In the genomic region with DNA sequence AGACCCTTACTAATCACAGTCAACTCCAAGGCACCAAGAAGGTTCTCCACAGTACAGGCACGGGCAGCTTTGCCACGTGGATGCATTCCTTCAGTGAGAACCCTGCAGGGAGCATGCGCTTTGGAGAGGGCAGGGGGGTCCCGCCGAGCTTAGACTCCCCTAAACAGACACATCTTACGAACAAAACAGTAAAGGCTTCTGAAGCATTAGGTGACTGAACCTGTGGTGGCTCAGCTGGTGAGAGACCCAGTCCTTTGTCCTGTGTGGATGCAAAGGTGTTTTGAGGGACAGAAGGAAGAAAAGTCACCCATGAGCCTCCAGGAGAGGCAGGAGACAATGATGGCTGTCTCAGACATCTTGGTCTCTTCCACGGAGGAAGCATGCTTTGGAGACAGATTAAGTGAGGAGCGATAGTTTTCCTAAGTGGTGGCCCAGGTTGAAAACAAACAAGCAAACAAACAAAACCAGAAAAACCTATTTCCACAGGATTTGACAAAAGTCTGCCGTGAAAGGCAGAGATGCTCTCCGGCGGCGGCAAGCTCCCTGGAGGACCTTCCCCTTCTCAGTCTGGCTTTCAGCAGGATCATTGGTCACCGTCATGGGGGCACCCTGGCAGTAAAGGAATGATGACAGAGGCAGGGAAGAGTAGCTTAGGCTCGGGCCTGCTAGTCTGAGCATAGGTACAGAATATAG, we compare ENCODE assay signal across 9 mouse cellular contexts.
DNase-seq lines count a peak whose midpoint lies in the region; ATAC-seq and TF ChIP-seq lines count a peak whose summit lies in the region.
"Had no signal": no experiment of that assay in that cellular context is flagged by ENCODE, and none has a peak within 500 bp of the region (broad histone marks: within the 10 kb centered on the region; RNA-seq: fewer than 3 reads in every experiment).

No protein-coding gene starts in this region.

- peak overlapping the region; percentile 18; the same call in 1 of the 2 replicates for H3K4me2 ChIP-seq in forebrain, embryonic 11.5 days (ENCODE audit: low read depth, low read length, severe bottlenecking)
- no peak overlapping the region for H3K4me2 ChIP-seq in forebrain, embryonic 16.5 days (ENCODE audit: low read length)
- H3K4me2 ChIP-seq in midbrain, postnatal 0 days (ENCODE audit: low read depth, low read length, poor library complexity, severe bottlenecking), result no peak overlapping the region
- peak overlapping the region; percentile 8; the same call in 1 of the 2 replicates for H3K4me2 ChIP-seq in limb, embryonic 15.5 days

- H3K9me3 ChIP-seq in forebrain, embryonic 11.5 days (ENCODE audit: control insufficient read depth, low read length), result no peaks in the 10 kb centered on the region
- no peaks in the 10 kb centered on the region for H3K9me3 ChIP-seq in forebrain, embryonic 16.5 days (ENCODE audit: control insufficient read depth, low read length)
- no peaks in the 10 kb centered on the region for H3K9me3 ChIP-seq in midbrain, embryonic 10.5 days (replicated peaks)
- no peaks in the 10 kb centered on the region for H3K9me3 ChIP-seq in midbrain, postnatal 0 days (ENCODE audit: low read length)
- no peaks in the 10 kb centered on the region for H3K9me3 ChIP-seq in limb, embryonic 15.5 days

- peak; percentile 61 for DNase-seq in forebrain, embryonic 11.5 days (ENCODE audit: low spot score)
- peak; percentile 40 for DNase-seq in midbrain, embryonic 10.5 days (ENCODE audit: low spot score)
- DNase-seq in midbrain, postnatal 0 days (ENCODE audit: low spot score), result no peak
- no peak for DNase-seq in cerebellum, adult 9-10 months
- no peak for DNase-seq in adipocyte (ENCODE audit: low spot score)
- no peak for DNase-seq in gastrocnemius, postnatal 10 days
- DNase-seq: thymus, adult 18-20 months had no signal

- TF ChIP-seq CTCF in midbrain, postnatal 0 days (IDR thresholded peaks at IDR 0.05), result no peak

- 7% methylated on average over 14 of the region's 14 CpGs for WGBS in forebrain, embryonic 11.5 days
- 16% methylated on average over 14 of the region's 14 CpGs for WGBS in forebrain, embryonic 16.5 days
- 10% methylated on average over 14 of the region's 14 CpGs for WGBS in midbrain, embryonic 10.5 days
- 15% methylated on average over 14 of the region's 14 CpGs for WGBS in midbrain, postnatal 0 days
- WGBS in limb, embryonic 15.5 days, result 20% methylated on average over 14 of the region's 14 CpGs

- peak overlapping the region; percentile 54 for H3K27ac ChIP-seq in forebrain, embryonic 11.5 days (ENCODE audit: low read depth, low read length)
- H3K27ac ChIP-seq in forebrain, embryonic 16.5 days (ENCODE audit: low read length), result no peak overlapping the region
- H3K27ac ChIP-seq in midbrain, embryonic 10.5 days (replicated peaks), result peak overlapping the region; percentile 90
- no peak overlapping the region for H3K27ac ChIP-seq in midbrain, postnatal 0 days (ENCODE audit: low read depth, low read length)
- H3K27ac ChIP-seq in limb, embryonic 15.5 days, result peak overlapping the region; percentile 75

- H3K4me1 ChIP-seq in forebrain, embryonic 11.5 days (replicated peaks; ENCODE audit: control insufficient read depth, insufficient read depth, low read length), result peaks cover 23% of the 10 kb centered on the region
- peaks cover 18% of the 10 kb centered on the region for H3K4me1 ChIP-seq in forebrain, embryonic 16.5 days (replicated peaks; ENCODE audit: control insufficient read depth, insufficient read depth, low read length)
- H3K4me1 ChIP-seq in midbrain, embryonic 10.5 days, result peaks cover 61% of the 10 kb centered on the region
- peaks cover 13% of the 10 kb centered on the region; the same call in 1 of the 2 replicates for H3K4me1 ChIP-seq in midbrain, postnatal 0 days (ENCODE audit: insufficient read depth, low read length)
- H3K4me1 ChIP-seq in limb, embryonic 15.5 days, result peaks cover 48% of the 10 kb centered on the region

- H3K4me3 ChIP-seq in forebrain, embryonic 11.5 days (ENCODE audit: low read depth, low read length), result no peak overlapping the region
- H3K4me3 ChIP-seq in forebrain, embryonic 16.5 days (replicated peaks; ENCODE audit: low read length), result no peak overlapping the region
- peak overlapping the region; percentile 42 for H3K4me3 ChIP-seq in midbrain, embryonic 10.5 days
- no peak overlapping the region for H3K4me3 ChIP-seq in midbrain, postnatal 0 days (ENCODE audit: low read depth, low read length)
- no peak overlapping the region for H3K4me3 ChIP-seq in limb, embryonic 15.5 days

- no peaks in the 10 kb centered on the region for H3K36me3 ChIP-seq in forebrain, embryonic 11.5 days (ENCODE audit: control insufficient read depth, insufficient read depth, low read length)
- no peaks in the 10 kb centered on the region for H3K36me3 ChIP-seq in forebrain, embryonic 16.5 days (ENCODE audit: control insufficient read depth, insufficient read depth)
- H3K36me3 ChIP-seq in midbrain, embryonic 10.5 days, result peaks cover 7% of the 10 kb centered on the region; the same call in 1 of the 2 replicates
- no peaks in the 10 kb centered on the region for H3K36me3 ChIP-seq in midbrain, postnatal 0 days (ENCODE audit: insufficient read depth, low read length)
- H3K36me3 ChIP-seq in limb, embryonic 15.5 days, result no peaks in the 10 kb centered on the region

- peak; percentile 41; the same call in 1 of the 2 replicates for ATAC-seq in forebrain, embryonic 11.5 days (replicated peaks; ENCODE audit: low FRiP score)
- no peak for ATAC-seq in forebrain, embryonic 16.5 days
- no peak for ATAC-seq in midbrain, postnatal 0 days (ENCODE audit: low FRiP score)
- ATAC-seq in limb, embryonic 15.5 days (ENCODE audit: insufficient number of reproducible peaks, low FRiP score, low TSS enrichment, low read depth), result no peak

- 0 out of 2 replicates have a peak overlapping the region, but pooled peaks have one; percentile 21 for H3K9ac ChIP-seq in forebrain, embryonic 11.5 days (ENCODE audit: low read length)
- H3K9ac ChIP-seq in forebrain, embryonic 16.5 days (replicated peaks; ENCODE audit: low read depth, low read length), result no peak overlapping the region
- no peak overlapping the region for H3K9ac ChIP-seq in midbrain, postnatal 0 days (replicated peaks; ENCODE audit: low read length, poor library complexity, severe bottlenecking)
- no peak overlapping the region for H3K9ac ChIP-seq in limb, embryonic 15.5 days

- no peaks in the 10 kb centered on the region for H3K27me3 ChIP-seq in forebrain, embryonic 11.5 days (ENCODE audit: control insufficient read depth, insufficient read depth, low read length)
- H3K27me3 ChIP-seq in forebrain, embryonic 16.5 days (replicated peaks; ENCODE audit: control insufficient read depth, insufficient read depth, low read length), result no peaks in the 10 kb centered on the region
- no peaks in the 10 kb centered on the region for H3K27me3 ChIP-seq in midbrain, embryonic 10.5 days (ENCODE audit: low read depth, poor library complexity, severe bottlenecking)
- H3K27me3 ChIP-seq in midbrain, postnatal 0 days (ENCODE audit: insufficient read depth, low read length), result no peaks in the 10 kb centered on the region
- no peaks in the 10 kb centered on the region for H3K27me3 ChIP-seq in limb, embryonic 15.5 days

Comparison
In these comparisons a context has a peak if more than half of its experiments do, and no peak if none do; other contexts are left out.
1. DNase-seq: peak in forebrain, embryonic 11.5 days (single experiment) and midbrain, embryonic 10.5 days (single experiment); none in midbrain, postnatal 0 days (single experiment), cerebellum, adult 9-10 months (single experiment), adipocyte (single experiment) and gastrocnemius, postnatal 10 days (single experiment).
2. H3K27ac ChIP-seq: peak in forebrain, embryonic 11.5 days (single experiment), midbrain, embryonic 10.5 days (single experiment) and limb, embryonic 15.5 days (single experiment); none in forebrain, embryonic 16.5 days (single experiment) and midbrain, postnatal 0 days (single experiment).
3. H3K4me2 ChIP-seq: peak in forebrain, embryonic 11.5 days (single experiment) and limb, embryonic 15.5 days (single experiment); none in forebrain, embryonic 16.5 days (single experiment) and midbrain, postnatal 0 days (single experiment).